In genomic region chr3:137827678-137828077, GRCm38 (mm10) we compare ENCODE assay signal across 12 mouse cellular contexts. TPM values are rescaled to one million over a fixed set of nuclear protein-coding genes. Genes with fewer than 3 reads are reported as not detected.
DNase-seq lines count a peak whose midpoint lies in the region; ATAC-seq lines count a peak whose summit lies in the region.
"Had no signal": no experiment of that assay in that cellular context is flagged by ENCODE, and none has a peak within 500 bp of the region (broad histone marks: within the 10 kb centered on the region; RNA-seq: fewer than 3 reads in every experiment).

No protein-coding gene starts in this region.

- H3K9me3 ChIP-seq in heart, embryonic 10.5 days = no peaks in the 10 kb centered on the region
- H3K9me3 ChIP-seq in liver, embryonic 13.5 days (replicated peaks) = no peaks in the 10 kb centered on the region
- no peaks in the 10 kb centered on the region for H3K9me3 ChIP-seq in liver, embryonic 12.5 days (replicated peaks)

- H3K4me3 ChIP-seq in heart, embryonic 10.5 days = no peak overlapping the region; the same call in 1 of the 2 replicates
- H3K4me3 ChIP-seq in liver, embryonic 13.5 days (replicated peaks) = no peak overlapping the region
- no peak overlapping the region for H3K4me3 ChIP-seq in liver, embryonic 12.5 days

- no peaks in the 10 kb centered on the region for H3K36me3 ChIP-seq in heart, embryonic 10.5 days
- no peaks in the 10 kb centered on the region for H3K36me3 ChIP-seq in liver, embryonic 13.5 days
- H3K36me3 ChIP-seq in liver, embryonic 12.5 days = no peaks in the 10 kb centered on the region

- H3K4me2 ChIP-seq in liver, embryonic 13.5 days = no peak overlapping the region
- no peak overlapping the region for H3K4me2 ChIP-seq in liver, embryonic 12.5 days

- peaks cover 13% of the 10 kb centered on the region for H3K4me1 ChIP-seq in heart, embryonic 10.5 days
- no peaks in the 10 kb centered on the region for H3K4me1 ChIP-seq in liver, embryonic 13.5 days (replicated peaks)
- H3K4me1 ChIP-seq in liver, embryonic 12.5 days = no peaks in the 10 kb centered on the region

- no peak for DNase-seq in heart, embryonic 10.5 days (ENCODE audit: low spot score)
- DNase-seq in heart, adult 9 months (ENCODE audit: low spot score in 2 of 2) = no peak
- DNase-seq in liver, embryonic 13.5 days = no peak
- DNase-seq in embryo, embryonic 11.5 days (ENCODE audit: low read depth, low spot score) = peak; percentile 7
- DNase-seq in neural tube, embryonic 10.5 days (ENCODE audit: extremely low spot score, low spot score) = peak; percentile 32
- DNase-seq in frontal cortex, postnatal 14 days (ENCODE audit: low spot score in 2 of 2) = no peak
- no peak for DNase-seq in gastrocnemius, adult 8-10 months (ENCODE audit: low spot score in 2 of 2)
- DNase-seq: adrenal gland, adult 2 months; B cell, adult 2 months; right cerebral cortex, postnatal 14 days had no signal

- 33% methylated on average over 11 of the region's 11 CpGs for WGBS in heart, embryonic 10.5 days
- 15% methylated on average over 11 of the region's 11 CpGs for WGBS in liver, embryonic 13.5 days (ENCODE audit: insufficient replicate concordance)
- WGBS in liver, embryonic 12.5 days (ENCODE audit: insufficient replicate concordance) = 32% methylated on average over 11 of the region's 11 CpGs

- no peak overlapping the region for H3K9ac ChIP-seq in liver, embryonic 13.5 days
- H3K9ac ChIP-seq in liver, embryonic 12.5 days = no peak overlapping the region

- peak; percentile 55 for ATAC-seq in liver, embryonic 13.5 days (ENCODE audit: low read depth)
- ATAC-seq in liver, embryonic 12.5 days = no peak

- H3K27ac ChIP-seq in heart, embryonic 10.5 days = peak overlapping the region; percentile 84
- no peak overlapping the region for H3K27ac ChIP-seq in liver, embryonic 13.5 days
- no peak overlapping the region for H3K27ac ChIP-seq in liver, embryonic 12.5 days
- H3K27ac ChIP-seq: macrophage had no signal

- no peaks in the 10 kb centered on the region for H3K27me3 ChIP-seq in heart, embryonic 10.5 days (ENCODE audit: insufficient read depth, poor library complexity, severe bottlenecking)
- H3K27me3 ChIP-seq in liver, embryonic 13.5 days = no peaks in the 10 kb centered on the region
- no peaks in the 10 kb centered on the region for H3K27me3 ChIP-seq in liver, embryonic 12.5 days (replicated peaks)

RNA-seq across cellular contexts. Expression of gene H2afz, which starts 36.6 kb away (rescaled TPM):
- 1,437 and 1,931 TPM in 2 replicates for polyA plus RNA-seq in heart, embryonic 10.5 days (2016; fragmentation: Nextera tagmentation; extraction: Ambion mirVana)
- polyA plus RNA-seq in liver, embryonic 13.5 days (2015; fragmentation: Nextera tagmentation; extraction: Ambion mirVana) = 1,513 and 1,730 TPM in 2 replicates
- 1,584 and 1,643 TPM in 2 replicates for polyA plus RNA-seq in liver, embryonic 12.5 days (2016; fragmentation: Nextera tagmentation; extraction: Ambion mirVana)
- total RNA-seq in gastrocnemius, adult 8-10 months (2022) = 10 to 100 TPM; 70.3 to 85.0 (median 79.7) TPM

RNA-seq across cellular contexts. Expression of gene Dnajb14, which starts 39.8 kb away (rescaled TPM):
- 11.1 and 12.9 TPM in 2 replicates for polyA plus RNA-seq in heart, embryonic 10.5 days (2016; fragmentation: Nextera tagmentation; extraction: Ambion mirVana)
- polyA plus RNA-seq in liver, embryonic 13.5 days (2015; fragmentation: Nextera tagmentation; extraction: Ambion mirVana) = 5.7 and 6.0 TPM in 2 replicates
- polyA plus RNA-seq in liver, embryonic 12.5 days (2016; fragmentation: Nextera tagmentation; extraction: Ambion mirVana) = 6.5 TPM in 2 replicates
- total RNA-seq in gastrocnemius, adult 8-10 months (2022) = 1 to 10 TPM; 5.1 to 9.1 (median 7.7) TPM

Comparison
In these comparisons a context has a peak if more than half of its experiments do, and no peak if none do; other contexts are left out.
1. DNase-seq: peak in embryo, embryonic 11.5 days (single experiment) and neural tube, embryonic 10.5 days (single experiment); none in heart, embryonic 10.5 days (single experiment), heart, adult 9 months (0 of 2), liver, embryonic 13.5 days (single experiment), frontal cortex, postnatal 14 days (0 of 2) and gastrocnemius, adult 8-10 months (0 of 2).